Mouse (Mus musculus): Measurements from ENCODE around the gene 1600002K03Rik.

1600002K03Rik gene

GRCm38 (mm10) chr10:80172527-80173292, at the start of gene 1600002K03Rik:
Gene 1600002K03Rik, plus strand, starts transcription at chr10:80172944.
- DNase-seq: peak; percentile 84 to 89

GRCm38 (mm10) chr10:80123932-80124562, 48.7 kb upstream of the 1600002K03Rik start:
- no peak for DNase-seq

GRCm38 (mm10) chr10:80127920-80128319, 44.8 kb upstream of the 1600002K03Rik start:
- DNase-seq: no peak

GRCm38 (mm10) chr10:80129846-80130245, 42.9 kb upstream of the 1600002K03Rik start:
- DNase-seq: no peak

- no peak for DNase-seq
Measured at GRCm38 (mm10) chr10:80130403-80131031, 42.2 kb upstream of the 1600002K03Rik start.

GRCm38 (mm10) chr10:80131316-80131951, 41.3 kb upstream of the 1600002K03Rik start:
- peak in 1 of 2 experiments; percentile 7 for DNase-seq

- peak in 1 of 2 experiments; percentile 7 for DNase-seq
Measured at GRCm38 (mm10) chr10:80131952-80132350, 40.8 kb upstream of the 1600002K03Rik start.

GRCm38 (mm10) chr10:80133226-80133849, 39.4 kb upstream of the 1600002K03Rik start:
- peak in 1 of 2 experiments; percentile 8 for DNase-seq

- DNase-seq: no peak
Measured at GRCm38 (mm10) chr10:80134421-80134820, 38.3 kb upstream of the 1600002K03Rik start.

GRCm38 (mm10) chr10:80135161-80135560, 37.6 kb upstream of the 1600002K03Rik start:
- DNase-seq: no peak

- DNase-seq: no peak
Measured at GRCm38 (mm10) chr10:80135641-80136040, 37.1 kb upstream of the 1600002K03Rik start.

GRCm38 (mm10) chr10:80136179-80136951, 36.4 kb upstream of the 1600002K03Rik start:
- no peak for DNase-seq

GRCm38 (mm10) chr10:80136952-80137625, 35.7 kb upstream of the 1600002K03Rik start:
- no peak for DNase-seq

GRCm38 (mm10) chr10:80137626-80138552, 34.9 kb upstream of the 1600002K03Rik start:
- DNase-seq: no peak

- DNase-seq: peak in 1 of 2 experiments; percentile 46
Measured at GRCm38 (mm10) chr10:80138553-80139438, 33.9 kb upstream of the 1600002K03Rik start, which contains the start of gene Atp5d. Gene Atp5d, plus strand, starts transcription at chr10:80138632.

GRCm38 (mm10) chr10:80139439-80139775, 33.3 kb upstream of the 1600002K03Rik start:
- no peak for DNase-seq

GRCm38 (mm10) chr10:80139975-80140665, 32.6 kb upstream of the 1600002K03Rik start:
- no peak for DNase-seq

- DNase-seq: no peak
Measured at GRCm38 (mm10) chr10:80140666-80141035, 32.1 kb upstream of the 1600002K03Rik start, which contains the start of gene Cbarp. Gene Cbarp, minus strand, starts transcription at chr10:80140835.
